Mouse (Mus musculus) olfactory bulb, adult 2 months (tissue): ENCODE data around the gene Rbfox3.

ENCODE experiments used
- CTCF ChIP-seq: fragments of 200-500 bp; IDR thresholded peaks from 2 replicates; pipeline ENCODE4 v1.5.1; 2012; ENCODE audit warnings: low read depth, mild to moderate bottlenecking, low read length, moderate library complexity; ENCODE audit not compliant: insufficient read depth
- POLR2A ChIP-seq: fragments of 200-500 bp; IDR thresholded peaks from 2 replicates; pipeline ENCODE4 v1.6.1; 2012; ENCODE audit warnings: mild to moderate bottlenecking, low read depth, low read length, moderate library complexity; ENCODE audit not compliant: insufficient read depth

DNA sequence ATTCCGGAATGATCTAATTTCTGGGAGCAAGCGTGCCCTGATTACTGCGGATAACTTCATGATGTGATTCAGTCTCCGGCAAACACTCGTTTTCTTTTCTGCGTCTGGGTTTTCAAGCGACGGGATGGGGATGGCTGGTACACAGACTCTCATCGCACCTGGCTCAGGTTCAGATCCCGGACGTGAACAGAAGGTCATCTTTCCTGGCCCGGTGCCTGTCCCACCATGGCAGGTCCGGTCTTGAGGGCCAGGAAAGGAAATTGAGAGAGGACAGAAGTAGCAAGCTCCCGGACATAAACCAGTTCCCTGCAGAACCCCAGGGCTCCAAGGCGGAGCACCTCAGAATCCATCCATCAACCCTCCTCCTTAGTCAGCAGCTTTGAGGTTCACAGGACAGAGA, 19.9 kb downstream of the Rbfox3 start:
- TF ChIP-seq POLR2A (no peak), CTCF (no peak)
